Mouse (Mus musculus) spleen, adult 18-20 months (tissue): ENCODE data around the gene Wif1.

ENCODE experiments used
- DNase-seq, 2 experiments: peaks; one replicate each; pipeline ENCODE4 v3.0.0; 2022; ENCODE audit warnings: mixed read lengths in 2 of 2

The Wif1 gene

DNA sequence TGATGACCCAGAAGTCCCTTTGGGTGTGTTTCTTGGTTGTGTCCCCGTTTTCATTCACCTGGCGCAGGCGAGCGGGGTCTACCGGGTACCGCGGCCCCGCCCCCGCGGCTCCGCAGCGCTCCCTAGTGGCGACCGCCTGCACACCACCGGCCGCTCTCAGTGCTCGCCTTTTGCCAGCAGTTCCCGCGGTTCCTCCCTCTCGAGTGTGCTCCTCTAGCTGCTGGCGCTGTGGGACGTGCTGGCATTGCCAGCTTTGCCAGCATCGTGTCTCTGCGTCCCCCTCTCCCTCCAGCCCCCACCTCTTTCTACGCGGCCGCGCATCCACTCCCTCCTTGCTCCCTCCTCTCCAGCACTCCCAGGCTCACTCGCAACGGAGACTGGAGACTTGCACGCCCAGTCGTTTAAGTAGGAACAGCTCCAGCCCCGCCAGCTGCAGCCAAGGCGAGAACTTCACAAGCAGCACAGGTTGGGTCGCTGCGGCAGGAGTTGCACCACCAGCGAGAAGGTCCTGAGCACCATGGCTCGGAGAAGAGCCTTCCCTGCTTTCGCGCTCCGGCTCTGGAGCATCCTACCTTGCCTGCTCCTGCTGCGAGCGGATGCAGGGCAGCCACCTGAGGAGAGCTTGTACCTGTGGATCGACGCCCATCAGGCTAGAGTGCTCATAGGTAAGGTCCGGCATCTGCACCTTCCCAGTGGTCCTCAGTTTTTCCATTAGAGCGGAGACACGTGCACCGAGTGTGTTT lies at the start of gene Wif1:
Wif1 (plus strand) TSS at position 135 of the 743 bp plus-strand sequence.
- peak; percentile 46 to 80 for DNase-seq

- no peak for DNase-seq
Measured at GRCm38 (mm10) chr10:121002135-121002534, 31.6 kb upstream of the Wif1 start.

- DNase-seq: no peak
Measured at GRCm38 (mm10) chr10:121011496-121011895, 22.3 kb upstream of the Wif1 start.

DNA sequence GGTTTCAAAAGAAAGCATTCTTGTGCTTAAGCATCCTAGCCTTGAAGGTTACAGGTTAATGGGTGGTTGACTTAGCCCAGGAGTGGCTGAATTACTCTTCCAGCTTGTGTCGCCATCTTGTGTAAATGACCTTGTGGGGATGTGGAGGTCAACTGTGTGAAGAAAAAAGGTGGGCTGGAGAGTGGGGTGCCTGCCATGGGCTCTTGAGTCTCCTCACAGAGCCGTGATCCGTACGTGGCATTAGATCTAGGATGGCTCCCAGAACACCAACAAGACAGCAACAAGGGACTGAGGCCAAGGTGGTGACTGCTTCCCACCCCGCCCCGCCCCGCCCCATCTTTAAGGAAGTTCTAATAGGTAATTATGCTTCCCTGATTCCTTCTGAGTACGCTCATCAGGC lies 17.5 kb upstream of the Wif1 start:
- DNase-seq: no peak

GRCm38 (mm10) chr10:121016711-121017503 lies 16.9 kb upstream of the Wif1 start:
- DNase-seq: no peak

GRCm38 (mm10) chr10:121022951-121023350 lies 10.8 kb upstream of the Wif1 start:
- no peak for DNase-seq

DNA sequence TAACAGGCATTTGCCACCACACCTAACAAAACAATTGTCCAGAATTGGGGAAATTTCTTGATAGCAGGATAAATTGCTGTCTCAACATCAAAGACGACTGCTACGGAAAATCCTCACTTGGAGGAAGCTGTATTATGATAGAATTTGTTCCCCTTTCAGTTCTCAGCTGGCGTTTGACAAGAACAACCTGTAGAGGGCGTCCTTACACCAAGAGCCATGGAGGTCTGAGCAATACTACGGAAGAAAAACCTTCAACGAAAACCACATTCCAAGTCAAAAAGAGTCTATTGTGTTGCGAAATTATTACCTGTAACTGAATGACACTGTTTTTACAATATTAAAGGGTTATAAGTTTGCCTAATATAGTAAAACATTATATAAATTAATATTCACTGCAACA lies 2.0 kb upstream of the Wif1 start:
- no peak for DNase-seq

DNA sequence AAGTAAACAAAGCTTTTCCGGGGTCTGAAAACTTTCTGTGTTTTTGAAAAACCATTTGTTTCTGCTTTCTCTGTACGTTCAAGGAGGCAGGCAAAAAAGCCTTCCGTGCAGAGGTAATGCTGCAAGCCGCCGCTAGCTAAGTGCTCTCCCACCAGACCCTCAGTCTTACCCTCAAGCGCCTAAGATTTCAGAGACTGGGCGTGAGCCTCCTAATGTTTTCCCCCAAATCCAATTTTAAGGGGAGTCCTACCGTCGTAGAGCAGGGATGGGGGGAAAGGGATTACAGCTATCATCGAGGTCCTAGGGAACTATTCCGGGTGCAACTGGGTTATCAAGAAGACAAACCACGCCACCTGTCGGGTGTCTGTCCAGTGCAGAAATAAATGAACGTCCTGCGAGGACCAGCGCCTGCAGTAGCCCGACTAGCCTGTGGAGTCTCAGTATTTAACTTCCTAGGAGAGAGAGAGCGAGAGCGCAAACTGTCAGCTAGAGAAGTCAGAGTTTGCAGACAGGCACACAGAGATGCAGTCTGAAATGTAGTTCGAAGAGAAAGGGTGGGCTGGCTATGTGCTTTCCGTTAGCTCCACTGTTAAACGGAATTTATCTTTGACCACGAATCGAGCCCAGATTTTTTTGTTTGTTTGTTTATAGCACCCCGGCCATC lies 500 bp upstream of the Wif1 start:
- DNase-seq: peak; percentile 37 to 69

- DNase-seq: no peak
Measured at GRCm38 (mm10) chr10:121034569-121034947, 798 bp downstream of the Wif1 start.

DNA sequence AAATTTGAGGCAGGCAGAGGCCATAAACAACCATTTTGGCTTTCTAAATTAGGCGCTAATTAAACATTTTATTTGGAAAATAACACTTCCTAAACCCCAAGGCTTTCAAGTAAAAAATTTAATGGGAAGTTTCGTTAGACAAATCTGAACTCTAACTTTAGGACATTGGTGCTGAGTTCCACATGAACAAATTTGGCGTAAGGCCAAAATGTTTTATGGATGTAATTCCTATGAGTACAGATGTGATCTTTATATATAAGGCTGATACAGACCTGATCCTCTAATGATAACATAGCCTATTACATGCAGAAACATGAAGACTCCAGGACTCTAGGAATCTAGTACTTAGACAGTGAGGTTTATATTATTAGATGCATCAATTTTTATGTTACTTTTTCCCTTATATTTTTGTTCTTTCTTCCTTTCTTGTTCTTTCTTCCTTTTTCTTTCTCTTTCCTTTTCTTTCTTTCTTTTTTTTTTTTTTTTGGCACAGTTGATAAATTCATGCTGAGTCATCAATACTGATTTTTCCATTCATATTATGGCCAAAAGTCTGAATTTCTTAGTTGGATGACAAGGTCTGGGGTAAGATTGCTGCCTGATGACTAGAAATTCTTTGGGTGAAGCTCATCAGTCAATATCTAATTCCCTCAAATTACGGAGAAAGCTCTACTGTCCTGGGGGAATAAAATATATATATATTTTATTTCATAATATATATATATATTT lies 5.0 kb downstream of the Wif1 start:
- no peak for DNase-seq

GRCm38 (mm10) chr10:121040911-121041310 lies 7.2 kb downstream of the Wif1 start:
- no peak for DNase-seq

DNA sequence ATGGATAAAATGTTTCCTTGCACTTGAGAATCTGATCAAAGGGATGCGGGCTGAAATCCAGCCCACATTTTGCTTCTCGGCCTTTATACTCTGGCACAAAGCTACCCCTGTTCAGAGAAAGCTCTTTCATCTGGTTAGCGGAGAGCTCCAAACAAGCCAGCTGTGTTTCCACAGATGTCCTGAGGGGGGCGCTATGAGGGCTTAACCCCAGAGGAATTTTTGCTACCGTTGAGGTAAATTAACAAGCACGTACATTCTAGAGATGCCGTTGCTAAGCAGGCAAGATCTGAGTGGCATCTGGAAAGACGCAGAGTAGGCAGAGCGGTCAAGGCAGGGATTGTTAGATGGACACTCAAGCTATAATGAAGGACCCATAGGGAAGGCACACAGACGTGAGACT lies 13.7 kb downstream of the Wif1 start:
- DNase-seq: no peak

- DNase-seq: no peak
Measured at GRCm38 (mm10) chr10:121052076-121052475, 18.3 kb downstream of the Wif1 start.

DNA sequence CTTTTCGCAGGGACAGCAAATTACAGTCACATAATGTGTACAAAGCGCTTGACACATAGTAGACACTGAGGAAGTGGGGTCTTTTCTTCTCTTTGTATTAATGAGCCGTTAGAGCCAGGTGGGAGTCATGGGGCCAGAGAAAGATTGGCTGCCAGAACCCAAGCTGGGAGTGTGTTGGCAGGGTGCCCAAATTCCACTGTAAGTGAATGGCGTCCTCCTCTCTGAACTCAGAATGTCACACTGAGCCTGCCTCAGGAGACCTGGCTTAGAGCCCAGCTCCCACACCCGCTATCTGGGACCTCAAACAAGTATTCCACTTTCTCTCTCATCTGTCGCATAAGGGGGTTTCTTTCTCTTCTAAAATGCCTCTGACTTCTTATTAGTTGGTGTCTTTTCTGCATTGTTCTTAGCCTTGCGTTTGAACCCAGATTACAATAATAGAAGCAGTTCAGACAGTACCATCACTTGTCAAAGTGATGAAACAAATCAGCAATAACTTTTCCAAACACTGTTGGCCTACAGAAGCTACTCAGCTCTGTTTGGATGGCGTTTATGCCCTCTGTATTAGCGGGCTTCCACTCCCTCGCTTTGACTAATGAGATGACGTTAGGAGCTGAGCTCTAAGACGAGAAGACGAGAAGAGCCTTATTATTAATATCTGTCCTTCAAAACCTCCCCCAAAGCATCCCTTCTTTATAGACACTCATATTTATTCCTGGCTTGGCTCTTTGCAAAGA lies 21.9 kb downstream of the Wif1 start:
- DNase-seq: no peak

DNA sequence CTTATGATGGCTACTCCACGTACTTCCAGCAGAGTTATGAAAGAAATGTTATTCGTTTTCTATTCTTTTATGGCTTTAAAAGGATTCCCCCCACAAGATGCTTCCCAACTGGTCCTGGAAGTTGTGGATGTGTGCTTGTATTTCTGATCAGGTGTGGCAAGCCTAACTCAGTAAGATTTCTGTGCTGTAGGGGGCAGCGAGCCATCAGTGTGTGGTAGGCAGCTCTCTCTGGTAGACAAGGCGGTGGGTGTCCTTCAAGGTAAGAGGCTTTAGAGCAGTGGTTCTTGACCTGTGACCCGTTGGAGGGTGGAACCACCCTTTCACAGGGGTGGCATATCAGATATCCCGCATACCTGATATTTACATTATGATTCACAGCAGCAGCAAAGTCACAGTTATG lies 23.1 kb downstream of the Wif1 start:
- no peak for DNase-seq

DNA sequence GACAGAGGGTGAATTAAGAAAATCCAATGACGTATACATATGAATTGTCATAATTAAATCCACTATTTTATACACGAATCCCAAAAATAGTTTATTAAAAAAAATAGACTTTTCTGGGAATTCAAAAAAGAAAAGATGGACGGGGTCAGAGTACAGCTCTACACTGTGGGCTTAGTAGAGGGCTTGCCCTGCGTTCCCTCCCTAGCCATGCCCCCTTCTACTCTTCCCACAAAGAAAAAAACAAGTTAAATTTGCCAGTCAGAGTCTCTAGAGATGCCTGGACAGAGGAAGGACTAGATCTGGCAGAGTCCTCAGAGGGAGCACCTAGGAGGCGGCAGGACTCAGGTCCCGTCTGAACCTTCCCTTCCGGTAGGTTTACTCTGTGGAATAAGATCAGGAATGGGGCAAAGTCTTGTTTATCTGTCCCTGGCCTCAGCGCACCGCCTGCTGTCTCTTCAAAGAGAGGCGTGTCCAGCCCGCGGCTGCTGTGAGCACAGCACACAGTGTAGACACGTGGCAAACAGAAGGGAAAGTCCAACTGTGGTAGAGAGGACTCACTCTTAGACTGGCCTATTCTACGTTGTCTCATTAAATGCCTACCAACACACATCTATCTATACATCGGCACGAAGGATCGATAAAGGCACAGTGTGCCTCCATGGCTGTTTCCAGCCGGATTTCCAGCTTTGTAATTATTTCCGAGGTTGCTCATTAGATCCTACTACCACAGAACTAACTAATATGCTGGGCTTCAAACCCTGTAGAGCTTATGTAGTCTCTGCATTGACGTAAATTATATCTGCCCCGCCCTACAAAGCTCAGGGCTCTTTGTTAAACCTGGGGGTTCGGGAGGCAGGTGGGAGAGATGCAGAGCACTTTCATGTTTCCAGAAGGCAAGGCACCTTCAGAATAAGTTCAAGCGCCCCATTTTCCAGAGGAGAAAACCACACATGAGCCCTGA lies 25.6 kb downstream of the Wif1 start:
- no peak for DNase-seq

DNA sequence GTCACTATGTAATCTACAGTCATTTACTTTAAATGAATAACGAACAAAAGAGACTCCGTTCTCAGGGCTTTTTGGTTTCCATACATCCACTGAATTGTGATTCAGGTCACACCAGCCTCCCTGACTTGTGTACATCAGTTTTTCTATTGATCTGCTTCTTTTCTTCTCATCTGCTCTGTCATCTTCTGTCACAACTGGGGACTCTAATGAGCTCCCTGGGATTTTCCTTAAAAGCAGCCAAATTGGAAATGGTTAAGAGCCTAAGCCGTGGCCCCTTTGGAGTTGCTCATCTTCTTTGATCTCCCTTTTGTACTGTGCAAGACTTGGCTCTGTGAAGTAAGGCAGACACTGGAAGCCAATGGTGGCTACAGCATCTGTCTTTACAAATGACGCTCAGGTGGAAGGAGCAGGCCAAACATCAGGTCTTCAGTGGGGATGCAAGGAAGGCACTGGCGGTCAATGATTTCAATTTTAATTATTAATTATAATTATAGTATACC lies 27.6 kb downstream of the Wif1 start:
- DNase-seq: no peak

DNA sequence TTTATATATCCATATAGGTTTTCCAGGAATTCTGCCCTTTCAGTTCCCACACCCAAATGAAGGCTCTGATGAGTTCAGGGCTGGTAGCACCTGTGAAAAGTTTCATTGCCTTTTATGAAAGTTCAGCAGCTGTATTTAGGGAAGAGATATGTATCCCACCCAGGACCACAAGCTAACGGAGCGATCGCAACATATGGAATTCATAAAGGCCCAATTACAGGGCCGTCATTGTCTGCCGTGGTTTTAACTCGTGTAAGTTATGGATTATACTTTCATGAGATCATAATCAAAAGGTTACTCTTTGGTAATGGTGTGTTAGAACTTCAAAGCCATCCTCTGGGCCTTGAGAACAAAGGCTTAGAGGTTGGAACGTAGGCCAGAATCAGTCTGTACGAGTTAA lies 28.9 kb downstream of the Wif1 start:
- DNase-seq: no peak

DNA sequence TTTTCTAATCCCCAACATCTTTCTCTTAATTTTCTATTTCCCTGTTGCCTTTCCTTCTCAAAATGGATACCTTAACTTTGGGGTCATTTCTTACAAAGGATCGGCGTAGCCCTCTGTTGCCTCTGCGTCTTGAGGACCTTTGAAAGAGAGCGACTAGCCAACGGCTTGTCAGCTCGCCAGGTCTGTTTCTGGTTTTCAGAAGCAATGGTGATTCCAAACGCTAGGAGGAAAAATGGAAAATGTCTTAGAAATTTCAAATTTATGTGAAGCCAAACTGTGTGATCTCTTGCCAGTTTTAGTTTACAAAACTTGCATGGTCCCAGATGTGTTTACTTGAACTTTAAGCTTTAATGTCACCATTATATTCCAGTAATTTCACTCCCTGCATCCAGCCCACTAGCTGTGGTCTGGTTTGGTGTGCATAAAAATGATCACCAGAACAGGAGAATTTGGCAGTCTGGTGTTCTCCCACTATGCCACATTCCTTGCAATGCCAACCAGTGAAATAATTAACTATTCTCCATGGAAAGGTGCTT lies 33.7 kb downstream of the Wif1 start:
- no peak for DNase-seq

- no peak for DNase-seq
Measured at GRCm38 (mm10) chr10:121068003-121068402, 34.2 kb downstream of the Wif1 start.

GRCm38 (mm10) chr10:121070742-121071141 lies 37.0 kb downstream of the Wif1 start:
- no peak for DNase-seq
